Mouse (Mus musculus) cerebellum, adult 9-10 months (tissue): ENCODE data around the gene Rspo1.
"Not testable (repeated sequence)": the region's sequence is repeated elsewhere in the genome, so short reads cannot be mapped to it uniquely, and the experiment has no call there.

Experiments used
- DNase-seq: peaks from one replicate; pipeline ENCODE4 v3.0.0; 2022

Rspo1 gene

DNA sequence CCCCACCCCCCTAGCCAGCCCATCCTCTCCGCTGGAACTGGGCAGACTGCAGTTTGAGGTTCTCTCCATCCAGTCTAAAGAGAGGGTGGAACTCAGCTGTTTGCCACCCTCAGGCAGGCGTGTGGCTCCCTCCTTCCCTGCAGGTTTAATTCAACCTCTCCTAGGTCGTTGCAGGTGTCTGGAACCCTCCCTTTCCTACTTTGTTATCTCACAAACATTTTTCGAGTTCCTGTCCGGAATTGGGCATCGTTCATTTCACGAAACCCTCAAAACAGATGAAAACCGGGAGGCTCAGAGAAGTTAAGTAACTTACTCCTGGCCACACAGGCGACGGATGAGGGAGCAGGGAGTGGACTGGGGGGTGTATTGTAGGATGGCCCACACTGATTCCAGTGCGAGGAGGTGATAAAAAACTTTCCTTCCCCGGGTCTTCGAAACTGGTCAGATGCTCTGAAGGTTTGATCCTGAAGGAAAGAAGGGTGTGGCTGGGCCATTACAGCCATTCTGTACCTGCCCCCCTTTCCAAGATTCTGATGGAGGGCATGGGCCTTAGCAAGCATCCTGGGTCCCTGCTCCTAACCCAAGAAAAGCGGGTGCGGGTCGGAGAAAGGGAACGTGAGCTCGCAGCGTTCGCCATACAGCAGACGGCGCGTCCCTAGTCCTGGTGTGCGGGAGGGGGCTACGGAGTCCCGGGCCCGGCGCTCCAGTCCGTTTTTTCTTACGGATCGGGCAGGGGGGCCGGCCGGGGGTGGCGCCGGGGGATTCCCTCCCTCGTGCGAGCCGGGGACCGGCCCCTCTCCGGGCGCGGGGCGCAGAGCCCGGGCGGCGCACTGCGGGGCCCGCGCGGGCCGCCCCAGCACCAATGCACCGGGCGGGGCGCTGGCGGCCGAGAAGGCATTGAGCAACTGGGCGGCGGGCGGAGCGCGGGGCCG, at the start of gene Rspo1:
TSS of gene Rspo1 (plus strand) at position 760 of the 932 bp plus-strand sequence.
- DNase-seq, result no peak

DNA sequence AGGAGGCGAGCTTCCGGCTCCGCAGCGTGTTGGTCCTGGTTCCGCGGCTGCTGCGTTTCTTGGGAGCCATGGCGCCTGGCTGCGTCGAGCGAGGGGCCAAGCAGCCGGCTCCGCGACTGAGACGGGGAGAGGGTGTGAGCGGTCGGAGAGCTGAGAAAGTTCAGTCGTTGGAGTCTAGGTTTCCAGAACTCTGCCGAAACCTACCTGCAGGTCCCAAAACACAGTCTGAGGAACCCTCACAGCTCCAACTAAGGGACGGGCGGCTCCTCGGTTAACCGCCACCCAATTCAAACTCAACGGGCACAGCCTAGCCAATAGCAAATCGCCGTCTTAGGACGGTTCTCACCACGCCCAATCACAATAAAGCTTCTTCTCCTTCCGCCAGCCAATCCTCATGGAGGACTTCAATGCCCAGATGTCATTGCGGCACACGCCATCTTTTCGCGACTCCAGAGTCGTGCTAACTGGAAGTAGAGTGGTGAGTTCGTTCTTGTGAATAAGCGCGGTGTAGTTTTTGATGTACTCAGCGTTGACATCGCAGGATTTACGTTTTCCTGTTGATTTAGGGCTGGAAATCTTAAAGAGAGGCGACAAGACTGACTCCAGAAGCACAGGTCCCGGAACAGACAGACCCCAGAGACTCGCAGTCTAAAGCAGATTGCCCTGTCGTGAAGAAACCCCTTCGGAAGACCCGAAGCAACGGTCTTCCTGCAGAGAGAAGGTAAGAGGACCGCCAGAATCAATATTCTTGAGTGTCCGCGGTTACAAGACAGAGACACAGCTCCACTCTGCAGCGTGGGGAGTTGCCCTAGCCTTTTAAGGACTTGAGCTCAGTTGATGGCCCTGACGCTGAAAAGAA, 49.4 kb upstream of the Rspo1 start, which contains the start of gene 9930104L06Rik:
TSS of gene 9930104L06Rik (plus strand) at position 436 of the 859 bp plus-strand sequence.
- DNase-seq, result peak; percentile 96

DNA sequence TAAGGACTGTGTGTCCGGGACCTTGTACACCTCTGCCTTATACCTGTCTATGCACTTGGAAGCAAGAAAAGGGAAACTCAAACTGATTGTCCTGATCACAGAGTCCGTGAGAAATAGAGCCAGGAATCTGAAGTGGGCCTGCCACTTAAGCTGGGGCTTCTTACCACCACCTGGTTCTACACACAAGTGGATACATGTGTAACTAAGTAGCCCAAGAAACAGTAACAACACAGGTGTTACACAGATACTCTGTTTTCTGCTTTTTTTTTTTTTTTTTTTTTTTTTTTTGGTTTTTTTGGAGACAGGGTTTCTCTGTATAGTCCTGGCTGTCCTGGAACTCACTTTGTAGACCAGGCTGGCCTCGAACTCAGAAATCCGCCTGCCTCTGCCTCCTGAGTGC, 47.0 kb upstream of the Rspo1 start, which contains the start of gene Cdca8:
TSS of gene Cdca8 (minus strand) at position 101 of the 400 bp plus-strand sequence.
- not testable (repeated sequence) for DNase-seq

- peak; percentile 73 for DNase-seq
Observed at GRCm38 (mm10) chr4:124943022-124943421, 43.2 kb upstream of the Rspo1 start.

GRCm38 (mm10) chr4:124943781-124944180, 42.4 kb upstream of the Rspo1 start:
- DNase-seq, result no peak

DNA sequence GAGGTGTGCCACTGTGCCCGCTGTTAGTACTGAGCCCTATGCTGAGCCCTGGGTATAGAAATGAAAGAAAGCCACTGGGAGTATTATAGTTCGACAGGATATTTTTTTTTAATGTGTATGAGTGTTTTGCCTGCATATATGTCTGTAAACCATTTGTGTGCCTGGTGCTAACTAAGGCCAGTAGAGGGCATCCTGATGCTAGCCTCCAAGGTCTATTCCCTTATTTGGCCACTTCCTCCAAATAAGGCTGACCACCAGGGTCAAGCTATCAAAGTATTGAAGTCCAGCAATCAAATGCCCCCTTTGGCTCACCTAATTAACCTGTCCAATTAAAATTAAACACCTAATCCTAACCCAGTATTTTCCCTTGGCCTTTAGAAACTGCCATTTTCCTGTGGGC, 41.3 kb upstream of the Rspo1 start:
- no peak for DNase-seq

DNA sequence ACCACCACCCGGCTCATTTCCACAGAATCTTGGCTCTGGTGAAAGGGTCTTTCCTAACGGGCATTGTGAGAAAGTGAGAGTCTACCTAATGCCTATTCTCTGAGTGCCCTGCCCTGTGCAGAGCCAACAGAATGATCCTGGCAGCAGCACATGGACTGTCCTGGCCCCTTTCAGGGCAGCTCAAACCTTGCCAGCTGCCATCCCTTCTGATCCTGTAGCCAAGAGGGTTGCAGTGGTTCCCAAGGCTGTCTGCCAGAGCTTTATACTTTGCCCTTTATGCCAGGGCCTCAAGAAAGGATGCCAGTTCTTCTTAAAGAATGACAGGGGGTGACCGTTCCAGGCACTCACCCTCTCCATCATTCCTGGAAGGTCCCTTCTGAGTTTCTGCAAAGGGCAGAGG, 36.7 kb upstream of the Rspo1 start:
- DNase-seq, result no peak

GRCm38 (mm10) chr4:124950181-124951035, 35.8 kb upstream of the Rspo1 start:
- no peak for DNase-seq

DNA sequence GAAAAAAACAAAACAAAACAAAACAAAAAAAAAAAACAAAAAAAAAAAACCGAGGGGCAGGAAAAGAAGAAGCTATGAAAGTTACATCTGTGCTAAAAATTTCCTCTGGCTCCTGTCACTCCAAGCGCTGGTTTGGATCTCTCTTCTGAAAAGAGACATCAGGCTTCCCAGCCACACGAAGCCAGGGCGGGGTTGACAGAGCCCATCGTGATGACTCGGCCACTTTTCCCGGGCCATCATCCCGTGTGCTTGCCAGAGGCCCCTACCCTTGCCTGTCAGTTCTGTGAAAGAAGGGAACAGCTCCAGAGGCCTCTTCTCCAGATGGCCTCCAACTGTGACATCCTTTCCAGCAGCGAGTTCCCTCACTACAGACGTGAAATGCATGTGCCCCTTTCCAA, 35.2 kb upstream of the Rspo1 start:
- DNase-seq, result no peak

DNA sequence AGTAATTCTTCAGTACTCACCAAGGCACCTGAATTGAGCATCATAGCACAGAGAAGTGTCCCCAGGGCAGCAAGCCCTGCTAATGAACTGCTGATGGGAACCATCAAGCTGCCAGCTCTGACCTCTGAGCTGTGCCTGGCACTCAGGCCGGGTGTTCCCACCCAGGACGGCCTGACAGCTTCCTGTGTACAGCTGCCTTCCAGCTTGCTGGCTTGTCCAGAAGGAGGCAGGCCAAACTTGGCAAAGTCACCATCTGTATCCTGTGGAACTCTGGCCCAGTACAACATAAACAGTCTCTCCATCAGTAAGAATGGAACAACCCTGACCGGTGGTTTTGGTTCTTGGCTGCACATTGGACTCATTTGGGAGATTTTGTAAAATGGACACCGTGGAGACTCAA, 32.7 kb upstream of the Rspo1 start:
- no peak for DNase-seq

DNA sequence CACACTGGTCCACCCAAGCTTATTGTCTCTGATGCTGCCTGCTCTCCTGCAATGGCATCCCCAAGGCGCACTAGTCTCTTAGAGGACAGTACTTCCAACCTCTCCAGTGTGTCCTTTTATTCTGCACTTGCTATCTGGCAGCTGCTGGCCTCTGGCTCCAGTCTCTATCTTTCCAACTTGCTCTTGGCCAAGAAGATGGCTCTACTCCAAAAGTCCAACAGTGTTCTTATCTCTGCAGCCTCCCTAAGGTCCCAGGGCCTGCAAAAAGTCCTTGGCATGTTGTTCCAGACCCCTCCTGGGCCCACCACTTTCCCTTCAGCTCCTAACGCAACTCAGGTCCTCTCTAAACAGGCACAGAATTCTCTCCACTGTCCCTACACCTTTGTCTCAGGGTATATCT, 28.9 kb upstream of the Rspo1 start:
- no peak for DNase-seq

DNA sequence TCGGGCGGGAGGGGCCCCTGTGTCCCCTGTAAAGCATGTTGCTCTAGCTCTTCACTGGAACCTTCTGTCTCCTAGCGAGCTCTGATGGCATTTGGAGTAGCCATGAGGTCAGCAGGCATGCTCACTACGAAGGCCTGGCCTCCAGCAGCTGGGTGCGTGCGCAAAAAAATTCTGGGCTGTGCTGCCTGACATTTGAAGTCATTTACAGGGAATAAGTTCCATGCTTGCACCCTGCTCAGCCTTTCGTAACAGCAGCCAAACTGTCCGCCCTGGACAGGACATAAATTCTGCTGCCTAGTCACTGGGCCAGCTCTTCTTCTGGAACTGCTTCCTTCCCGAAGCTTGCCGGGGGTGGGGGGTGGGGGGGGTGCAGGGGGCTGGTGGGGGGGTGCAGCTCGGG, 27.2 kb upstream of the Rspo1 start:
- DNase-seq, result no peak

- DNase-seq, result peak; percentile 43
Observed at GRCm38 (mm10) chr4:124960940-124961339, 25.3 kb upstream of the Rspo1 start.

- DNase-seq, result no peak
Observed at GRCm38 (mm10) chr4:124962576-124962975, 23.7 kb upstream of the Rspo1 start.

- DNase-seq, result no peak
Observed at GRCm38 (mm10) chr4:124964912-124965599, 21.2 kb upstream of the Rspo1 start.

DNA sequence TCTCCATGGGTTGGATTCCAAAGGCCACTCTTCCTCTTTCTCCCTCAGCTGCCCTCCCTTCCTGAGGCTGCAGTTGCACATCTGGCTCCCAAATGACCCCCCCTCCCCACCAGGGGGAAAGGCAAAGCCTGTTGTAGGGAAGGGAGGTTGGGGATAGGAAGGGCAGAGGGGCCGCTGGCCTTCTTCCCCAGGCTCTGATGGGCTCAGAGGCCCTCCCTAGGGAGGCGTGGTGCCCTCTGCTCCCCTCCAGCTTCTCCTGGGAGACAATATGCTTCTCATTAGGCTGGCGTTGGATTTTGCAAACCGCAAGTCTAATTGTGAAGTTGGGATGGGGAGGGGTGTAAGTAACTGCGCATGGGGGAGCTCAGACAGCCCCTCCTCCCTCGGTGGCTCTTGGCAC, 17.5 kb upstream of the Rspo1 start:
- no peak for DNase-seq

- DNase-seq, result no peak
Observed at GRCm38 (mm10) chr4:124969219-124969848, 16.9 kb upstream of the Rspo1 start.

- no peak for DNase-seq
Observed at GRCm38 (mm10) chr4:124970194-124970593, 16.0 kb upstream of the Rspo1 start.

DNA sequence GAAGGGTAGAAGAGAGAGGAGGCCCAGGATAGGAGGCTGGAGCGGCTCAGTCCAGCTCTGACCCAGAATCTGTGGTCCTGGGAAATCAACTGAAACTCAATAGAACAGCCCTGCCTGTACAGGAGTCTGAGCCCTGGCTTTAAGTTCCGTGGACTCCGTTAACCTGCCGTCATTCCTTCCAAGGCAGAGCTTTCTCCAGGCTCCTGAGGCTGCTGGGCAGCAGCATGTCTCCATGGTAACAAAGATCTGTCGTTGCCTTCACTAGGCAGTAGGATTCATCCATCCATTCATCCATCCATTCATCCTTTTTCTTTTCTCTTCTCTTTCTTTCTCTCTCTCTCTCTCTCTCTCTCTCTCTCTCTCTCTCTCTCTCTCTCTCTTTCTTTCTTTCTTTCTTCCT, 15.6 kb upstream of the Rspo1 start:
- no peak for DNase-seq

GRCm38 (mm10) chr4:124971094-124971493, 15.1 kb upstream of the Rspo1 start:
- no peak for DNase-seq

DNA sequence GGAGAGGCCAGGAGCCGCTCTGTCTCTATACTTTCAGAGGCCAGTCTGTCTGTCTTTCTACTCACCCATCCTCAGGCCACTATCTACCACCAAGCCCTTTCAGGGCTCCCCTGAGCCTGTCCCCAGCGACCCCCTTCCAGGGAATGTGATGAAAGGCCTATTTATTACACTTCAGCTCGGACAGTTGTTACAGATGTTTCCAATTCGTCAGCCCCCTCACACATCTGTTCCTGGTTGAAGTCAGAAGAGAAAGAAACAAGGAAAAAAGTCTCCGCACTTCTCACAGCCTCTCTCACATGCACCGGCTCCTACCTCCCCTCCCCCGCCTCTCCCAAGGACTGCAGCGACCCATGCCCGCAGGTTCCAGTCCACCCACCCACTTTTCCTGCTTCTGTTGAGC, 13.9 kb upstream of the Rspo1 start:
- no peak for DNase-seq
